Mouse (Mus musculus): ENCODE results near the gene Psmc3ip.

Gene Psmc3ip

GRCm38 (mm10) chr11:101119131-101119760 is 24.0 kb upstream of the Psmc3ip start:
- DNase-seq (ENCODE audit: extremely low read depth, low read depth) = no peak

- no peak for DNase-seq (ENCODE audit: extremely low read depth, low read depth)
Observed at GRCm38 (mm10) chr11:101118105-101118504, 22.9 kb upstream of the Psmc3ip start.

DNA sequence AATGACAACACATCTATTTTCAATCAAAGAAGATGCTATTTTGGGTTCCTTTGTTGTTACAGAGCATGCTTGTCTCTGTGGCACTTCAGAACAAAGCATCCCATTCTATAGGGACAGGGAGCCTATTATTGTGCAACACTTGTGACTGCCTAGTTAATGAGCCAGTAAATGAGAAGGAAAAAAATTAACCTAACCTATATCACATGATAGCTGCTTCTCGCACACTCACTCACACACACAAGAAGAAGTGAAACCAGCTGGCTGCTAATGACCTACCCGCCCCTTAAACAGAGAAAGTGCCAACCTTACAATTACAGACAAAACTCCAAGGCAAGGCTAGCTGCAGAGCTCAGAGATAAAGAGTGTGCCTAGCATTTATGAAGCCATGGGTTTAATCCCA is 20.3 kb upstream of the Psmc3ip start:
- DNase-seq (ENCODE audit: extremely low read depth, low read depth) = no peak

- no peak for DNase-seq (ENCODE audit: extremely low read depth, low read depth)
Observed at GRCm38 (mm10) chr11:101112186-101112585, 16.9 kb upstream of the Psmc3ip start.

DNA sequence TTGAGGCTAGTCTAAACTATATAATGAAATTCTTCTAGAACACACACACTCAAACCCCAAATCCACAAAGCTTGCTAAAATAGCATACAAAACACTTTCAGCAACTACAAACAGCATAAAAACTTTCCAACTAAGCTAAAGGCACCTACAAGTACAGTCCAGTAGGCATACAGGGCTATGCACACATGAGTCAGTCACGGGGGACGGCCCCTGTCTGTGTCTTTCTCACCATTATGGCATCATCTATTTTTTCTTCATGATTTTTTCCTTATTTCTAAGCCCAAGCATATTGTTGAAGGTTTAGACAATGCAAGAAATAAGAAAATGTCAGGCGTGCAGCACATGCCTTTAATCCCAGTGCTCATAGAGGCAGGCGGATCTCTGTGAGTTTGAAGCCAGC is 15.9 kb upstream of the Psmc3ip start:
- DNase-seq (ENCODE audit: extremely low read depth, low read depth) = no peak

- DNase-seq (ENCODE audit: extremely low read depth, low read depth) = no peak
Observed at GRCm38 (mm10) chr11:101110708-101111107, 15.5 kb upstream of the Psmc3ip start.

GRCm38 (mm10) chr11:101109351-101109750 is 14.1 kb upstream of the Psmc3ip start:
- no peak for DNase-seq (ENCODE audit: extremely low read depth, low read depth)

DNA sequence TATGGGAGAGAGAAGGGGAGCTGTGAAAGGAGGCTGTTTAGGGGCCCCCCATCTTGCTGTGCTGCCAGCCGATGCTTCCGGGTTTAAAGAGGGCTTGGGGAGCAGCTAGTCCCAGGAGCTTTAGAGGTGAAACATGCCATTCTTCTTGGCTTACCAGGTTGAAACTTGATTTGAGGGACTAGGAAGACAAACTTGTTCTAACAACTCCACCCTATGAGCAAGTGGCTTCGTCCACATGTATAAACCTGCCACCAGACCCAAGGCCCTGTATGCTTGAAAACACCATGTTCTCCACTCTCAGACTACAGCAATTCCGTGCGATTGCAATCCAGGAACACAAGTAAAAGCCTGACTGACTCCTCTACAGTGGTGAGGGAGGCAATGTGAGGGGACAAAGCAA is 7.8 kb upstream of the Psmc3ip start:
- DNase-seq (ENCODE audit: extremely low read depth, low read depth) = no peak

DNA sequence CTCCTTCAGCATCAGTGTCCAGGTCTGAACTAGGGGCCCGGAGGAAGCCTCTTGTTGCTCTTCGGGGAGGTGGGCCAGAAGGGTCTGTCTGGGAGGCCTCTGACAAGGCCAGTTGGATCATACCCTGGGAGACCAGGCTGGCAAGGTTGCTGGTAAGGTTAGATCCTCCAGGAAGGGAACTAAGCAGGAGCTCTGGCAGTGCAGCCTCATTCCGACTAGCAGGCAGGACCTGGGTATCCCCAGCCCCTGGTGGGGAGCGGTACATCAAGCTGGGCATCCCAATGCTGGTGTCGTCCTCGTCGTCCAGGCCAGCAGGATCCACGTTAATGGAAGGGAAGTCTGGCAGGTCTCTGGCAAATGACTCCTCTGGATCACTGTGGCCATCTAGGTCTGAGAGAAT is 3.0 kb upstream of the Psmc3ip start:
- DNase-seq (ENCODE audit: extremely low read depth, low read depth) = no peak

GRCm38 (mm10) chr11:101094930-101095313 is 314 bp downstream of the Psmc3ip start:
- no peak for DNase-seq (ENCODE audit: extremely low read depth, low read depth)

- no peak for DNase-seq (ENCODE audit: extremely low read depth, low read depth)
Observed at GRCm38 (mm10) chr11:101089931-101090330, 5.3 kb downstream of the Psmc3ip start.

DNA sequence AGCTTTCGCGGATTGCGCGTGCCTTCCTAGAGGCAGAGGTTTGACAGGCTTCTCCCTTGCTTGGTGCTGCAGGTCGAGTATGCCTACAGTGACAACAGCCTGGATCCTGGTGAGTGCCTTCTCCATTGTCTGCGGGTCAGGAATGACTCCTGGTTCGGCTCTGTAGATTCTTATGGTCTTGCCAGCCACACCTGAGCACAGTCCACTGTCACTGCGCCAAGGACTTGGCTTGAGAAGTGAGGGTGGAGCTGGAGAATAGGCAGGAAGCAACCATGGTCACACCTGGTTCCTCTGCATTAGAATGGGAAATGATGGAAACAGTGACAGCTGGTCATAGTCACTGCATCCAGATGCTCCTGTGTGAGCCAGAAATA is 7.6 kb downstream of the Psmc3ip start:
- DNase-seq (ENCODE audit: extremely low read depth, low read depth) = no peak

DNA sequence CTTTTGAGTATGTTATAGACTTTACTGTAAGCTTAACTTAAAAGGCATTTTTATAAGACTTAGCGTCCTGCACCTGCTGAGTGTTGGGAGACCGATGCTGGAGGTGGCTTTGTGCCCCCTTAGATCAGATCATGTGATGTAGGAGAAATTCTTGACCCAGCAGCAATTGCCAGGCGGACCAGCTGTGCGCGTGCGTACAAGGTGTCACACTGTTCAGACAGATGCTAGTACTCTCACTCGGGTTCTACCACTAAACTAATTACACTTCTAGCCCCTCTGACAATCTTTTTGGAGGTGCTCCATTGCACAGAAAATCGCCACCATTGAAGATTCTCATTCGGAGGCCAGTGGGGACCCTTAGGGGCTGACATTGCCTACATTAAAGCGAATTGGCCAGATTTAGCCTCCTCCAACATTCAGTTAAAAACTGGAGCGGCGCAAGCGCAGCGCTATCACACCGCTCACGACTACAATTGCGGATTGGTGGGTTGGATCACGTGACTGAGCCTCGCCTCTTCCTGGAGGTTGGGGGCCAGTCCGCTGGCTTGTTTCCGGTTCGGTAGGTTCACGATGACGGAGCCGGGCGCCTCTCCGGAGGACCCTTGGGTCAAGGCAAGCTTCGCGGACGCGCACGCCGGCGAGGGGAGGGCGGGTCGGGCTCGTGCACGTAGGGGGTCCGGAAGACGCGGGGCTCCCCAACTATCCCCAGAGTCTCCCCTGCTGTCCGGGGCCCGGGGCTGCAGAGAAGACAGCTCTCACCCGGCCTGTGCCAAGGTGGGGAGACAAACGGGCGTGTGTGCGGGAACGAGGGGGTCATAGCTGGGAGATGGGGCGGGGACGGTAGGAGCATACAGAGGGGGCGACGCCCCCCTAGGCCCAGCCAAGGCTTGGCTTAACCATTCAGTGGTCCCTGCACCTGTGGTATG is 8.2 kb downstream of the Psmc3ip start, which contains the start of gene Mlx:
TSS of gene Mlx (plus strand) at position 522 of the 926 bp plus-strand sequence.
- peak; percentile 89 for DNase-seq (ENCODE audit: extremely low read depth, low read depth)

GRCm38 (mm10) chr11:101086323-101086674 is 8.9 kb downstream of the Psmc3ip start:
- DNase-seq (ENCODE audit: extremely low read depth, low read depth) = no peak

DNA sequence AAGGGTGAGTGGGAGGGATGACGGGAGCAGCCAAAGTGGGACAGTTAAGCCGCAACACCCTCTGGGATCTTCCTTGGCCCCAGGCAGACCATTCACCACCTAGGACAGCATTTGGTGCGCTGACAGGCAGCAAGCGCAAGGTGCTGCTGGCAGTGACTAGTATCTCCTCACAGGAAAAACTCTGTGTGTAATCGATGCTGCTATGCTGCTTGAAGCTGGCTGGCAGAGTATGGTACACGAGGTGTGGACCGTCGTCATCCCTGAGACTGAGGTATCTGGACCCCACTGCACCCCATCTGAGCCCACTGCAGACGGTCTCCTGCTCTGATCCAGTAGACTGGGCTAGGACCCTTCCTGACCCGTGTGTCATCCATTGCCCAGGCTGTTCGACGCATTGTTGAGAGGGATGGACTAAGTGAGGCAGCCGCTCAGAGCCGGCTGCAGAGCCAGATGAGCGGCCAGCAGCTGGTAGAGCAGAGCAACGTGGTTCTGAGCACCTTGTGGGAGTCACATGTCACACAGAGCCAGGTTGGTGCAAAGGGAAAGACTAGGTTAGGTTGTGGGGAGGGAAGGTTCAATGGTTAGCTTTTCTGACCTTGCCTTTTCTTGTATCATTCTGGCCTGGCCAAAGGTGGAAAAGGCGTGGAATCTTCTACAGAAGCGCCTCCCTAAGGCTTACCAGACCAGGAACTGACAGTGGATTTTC is 9.5 kb downstream of the Psmc3ip start:
- DNase-seq (ENCODE audit: extremely low read depth, low read depth) = no peak

- DNase-seq (ENCODE audit: extremely low read depth, low read depth) = no peak
Observed at GRCm38 (mm10) chr11:101084811-101085210, 10.4 kb downstream of the Psmc3ip start.

GRCm38 (mm10) chr11:101084246-101084645 is 11.0 kb downstream of the Psmc3ip start:
- DNase-seq (ENCODE audit: extremely low read depth, low read depth) = no peak

GRCm38 (mm10) chr11:101083083-101083697 is 12.0 kb downstream of the Psmc3ip start:
- DNase-seq (ENCODE audit: extremely low read depth, low read depth) = no peak

- peak; percentile 82 for DNase-seq (ENCODE audit: extremely low read depth, low read depth)
Observed at GRCm38 (mm10) chr11:101082208-101083082, 12.8 kb downstream of the Psmc3ip start, which contains the start of gene Coasy. Coasy (plus strand) TSS chr11:101082565.

DNA sequence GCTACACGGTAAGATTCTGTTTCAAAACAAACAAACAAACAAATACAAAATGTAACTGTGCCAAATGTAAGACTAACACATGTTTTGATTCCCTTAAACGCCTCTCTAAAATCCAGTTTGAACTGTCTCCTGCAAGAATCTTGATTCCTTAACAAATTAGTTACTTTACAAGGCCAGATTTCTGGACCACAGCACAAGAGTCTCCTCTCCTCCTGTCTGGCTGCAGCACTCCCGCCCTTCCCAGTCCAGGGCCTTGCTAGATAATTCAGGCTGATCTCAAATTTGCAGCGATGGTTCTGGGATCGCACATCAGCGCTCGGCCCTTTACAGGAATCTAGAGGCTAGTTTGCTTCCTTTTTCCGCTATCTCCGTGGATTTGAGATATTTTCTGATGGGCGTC is 13.6 kb downstream of the Psmc3ip start:
- DNase-seq (ENCODE audit: extremely low read depth, low read depth) = no peak

DNA sequence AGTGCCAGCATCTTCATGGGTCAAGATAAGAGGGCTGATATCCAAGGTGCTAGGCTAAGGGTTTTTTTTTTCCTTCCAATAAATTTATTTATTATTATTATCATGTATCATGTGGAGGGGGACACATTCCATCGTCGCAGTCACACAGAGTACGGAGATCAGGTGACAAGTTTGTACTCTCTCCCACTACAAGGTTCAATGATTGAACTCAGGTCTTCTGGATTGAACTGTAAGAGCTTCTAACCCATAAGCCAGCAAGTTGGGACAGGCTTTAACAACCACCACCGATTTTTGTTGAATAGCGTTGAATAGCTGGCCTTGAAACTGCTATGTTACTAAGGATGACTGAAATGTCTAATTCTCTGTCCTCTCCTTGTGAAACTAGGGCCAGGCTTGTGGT is 14.8 kb downstream of the Psmc3ip start:
- DNase-seq (ENCODE audit: extremely low read depth, low read depth) = no peak
